Mouse (Mus musculus) retina, postnatal 1 day (tissue): ENCODE results near the gene Hoxa6.

ENCODE experiments used
- DNase-seq: peaks from one replicate; pipeline ENCODE4 v3.0.0-alpha.2; 2012

Gene Hoxa6

GRCm38 (mm10) chr6:52208072-52208867 is at the start of gene Hoxa6:
Gene Hoxa6 (minus strand): TSS chr6:52208722.
- DNase-seq, result no peak

DNA sequence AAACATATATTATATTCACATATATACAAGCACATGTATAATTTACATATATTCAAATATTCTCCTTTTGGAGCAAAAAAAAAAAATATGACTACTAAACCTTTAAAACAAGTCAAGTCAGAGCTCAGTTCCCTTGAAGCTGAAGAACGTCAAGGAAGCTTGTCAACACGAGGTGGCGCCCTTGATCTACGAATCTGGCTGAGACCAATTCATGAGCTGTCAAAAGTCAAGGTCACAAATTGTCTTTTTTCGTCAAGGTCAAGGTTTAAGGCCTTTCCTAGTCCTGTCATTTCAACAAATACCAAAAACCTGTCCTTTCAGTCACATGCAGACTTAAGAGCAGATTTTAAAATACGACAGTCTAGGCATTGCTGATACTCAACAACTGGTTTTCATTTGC is 48.4 kb upstream of the Hoxa6 start:
- DNase-seq, result peak; percentile 82

DNA sequence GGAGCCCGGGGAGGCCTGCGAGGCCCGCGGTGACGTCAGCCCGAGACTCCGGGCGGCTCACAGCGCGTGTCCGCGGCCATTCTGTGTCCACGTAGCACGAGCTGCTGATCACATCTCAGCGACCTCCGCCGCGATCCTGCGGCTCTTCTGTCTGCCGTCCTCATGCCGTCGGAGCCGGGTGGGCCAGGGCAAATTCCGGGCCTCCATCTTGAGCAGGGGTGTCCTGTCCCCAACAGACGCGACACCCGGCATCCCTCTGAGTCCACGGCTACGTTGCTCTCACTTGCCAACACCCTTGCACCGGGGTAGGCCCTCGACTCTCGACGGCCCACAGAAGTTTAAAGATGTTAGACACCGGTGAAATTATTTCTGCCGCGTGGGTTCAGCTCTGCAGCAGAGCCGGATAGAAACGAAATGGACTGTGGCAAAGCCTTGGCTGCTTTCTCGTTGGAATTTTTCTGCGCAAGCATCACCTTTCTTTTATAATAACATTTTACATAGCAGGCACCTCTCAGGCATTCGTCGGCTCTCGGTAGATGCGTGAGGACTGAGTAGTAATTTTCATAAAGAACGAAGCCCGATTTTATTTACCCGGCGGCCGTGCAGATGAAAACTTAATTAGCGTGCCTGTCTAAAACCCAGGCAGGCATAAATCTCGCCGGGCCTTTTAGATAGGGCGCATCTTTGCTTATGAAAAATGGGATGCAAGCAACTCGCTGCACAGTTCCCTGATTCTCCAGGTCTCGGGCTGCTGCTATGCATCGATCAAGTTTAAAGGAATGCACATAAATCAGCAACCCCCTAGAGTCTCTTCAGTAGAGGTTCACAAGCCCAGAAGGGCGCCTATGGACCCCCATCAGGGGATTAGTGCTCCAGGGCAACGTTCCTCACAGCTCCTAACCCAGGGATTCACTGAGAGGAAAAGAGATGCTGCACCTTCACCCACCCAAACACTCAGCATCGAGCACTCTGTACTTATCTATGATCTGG is 45.3 kb upstream of the Hoxa6 start:
- DNase-seq, result peak; percentile 53

DNA sequence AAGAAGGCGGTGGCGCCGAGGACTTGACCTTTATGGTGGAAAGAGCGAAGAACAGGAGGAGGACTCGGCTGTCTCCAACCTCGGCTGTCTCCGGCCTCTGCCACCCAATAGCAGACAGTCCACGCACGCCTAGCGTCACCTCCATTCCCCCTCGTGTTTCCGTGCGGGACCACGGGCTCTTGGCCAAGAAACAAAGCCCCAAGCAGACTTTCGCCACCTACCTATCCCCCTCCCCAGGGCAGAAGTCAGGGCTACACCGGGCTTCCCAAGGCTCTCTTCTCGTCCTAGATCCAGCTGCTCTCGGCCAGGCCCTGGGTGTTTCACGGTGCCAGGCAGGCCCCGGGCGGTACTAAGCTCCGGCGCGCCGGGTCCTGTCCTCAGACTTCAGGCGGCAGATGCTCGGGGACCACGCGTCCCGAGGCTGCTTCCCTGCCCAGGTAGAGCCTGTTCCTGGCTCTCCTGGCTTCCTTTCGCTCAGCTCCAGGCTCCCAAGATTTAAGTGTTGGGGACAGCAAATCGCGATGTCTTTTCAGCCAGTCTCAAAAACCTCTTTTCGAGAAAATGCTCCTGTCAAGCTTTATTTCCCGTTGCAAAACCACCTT is 44.4 kb upstream of the Hoxa6 start:
- peak; percentile 49 for DNase-seq

DNA sequence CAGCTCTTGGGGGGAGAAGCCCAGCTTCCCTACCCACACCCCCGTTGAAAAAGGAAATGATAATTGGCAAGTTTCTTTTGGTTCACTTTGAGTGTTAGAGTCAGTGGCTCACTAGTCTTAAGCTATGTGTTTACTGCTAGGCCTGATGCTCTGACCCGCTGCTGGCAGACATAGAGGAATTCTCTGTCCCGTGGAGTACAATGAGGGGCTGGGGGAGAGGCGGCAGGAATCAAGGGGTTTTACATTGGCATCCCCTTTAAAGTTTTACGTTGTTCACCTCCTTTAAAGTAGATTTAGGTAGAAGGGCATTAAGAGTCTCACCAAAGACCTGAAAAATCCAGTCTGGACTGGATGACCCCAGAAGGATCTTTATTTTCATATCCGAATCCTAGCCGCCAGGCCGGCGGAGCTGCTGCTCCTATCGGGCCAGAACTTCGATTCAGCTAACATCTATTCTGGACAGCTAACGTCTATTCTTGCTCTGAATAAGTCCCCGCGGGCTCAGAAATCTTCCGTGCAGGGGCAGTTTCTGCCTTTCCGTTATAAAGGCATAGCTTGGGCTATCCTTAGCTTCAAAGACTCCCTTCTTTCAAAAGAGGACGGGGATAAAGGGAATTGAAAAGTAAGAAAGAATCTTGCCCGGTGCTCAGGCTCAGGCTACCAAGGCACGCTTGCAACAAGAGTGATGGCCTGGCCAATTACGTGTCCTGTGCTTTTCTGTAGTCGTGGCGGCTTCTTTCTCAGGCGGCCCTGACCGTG is 43.7 kb upstream of the Hoxa6 start:
- DNase-seq, result peak; percentile 36

DNA sequence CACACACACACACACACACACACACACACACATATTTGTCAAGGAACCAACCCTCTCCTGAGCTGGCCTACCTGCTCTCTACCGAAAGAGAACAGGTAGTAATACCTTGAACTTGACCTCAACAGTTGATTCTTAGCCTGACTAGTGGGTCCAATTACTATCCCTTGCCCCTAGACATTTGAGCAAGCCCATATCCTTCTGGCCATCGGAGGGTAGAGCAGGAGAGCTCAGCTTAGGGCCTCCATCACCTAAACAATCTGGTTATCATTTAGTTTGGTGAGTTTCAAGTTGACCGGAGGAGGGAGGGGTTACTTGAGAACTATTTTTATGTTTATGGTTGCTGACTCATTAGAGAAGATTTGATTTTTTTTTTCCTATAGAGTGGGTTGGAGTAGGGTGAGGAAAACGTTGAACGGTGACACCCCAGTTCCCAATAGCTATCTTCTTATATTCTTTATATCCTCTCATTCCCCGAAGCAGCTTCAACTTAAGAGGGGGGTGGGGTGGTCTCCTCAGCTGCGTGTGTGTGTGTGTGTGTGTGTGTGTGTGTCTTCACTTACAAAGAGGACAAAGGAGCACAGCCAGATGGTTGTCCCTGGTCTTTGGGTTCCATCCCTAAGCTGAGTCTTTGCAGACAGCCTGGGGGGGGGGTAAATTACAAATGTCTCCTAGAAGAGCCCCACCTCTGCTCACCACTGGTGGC is 42.8 kb upstream of the Hoxa6 start:
- DNase-seq, result no peak

DNA sequence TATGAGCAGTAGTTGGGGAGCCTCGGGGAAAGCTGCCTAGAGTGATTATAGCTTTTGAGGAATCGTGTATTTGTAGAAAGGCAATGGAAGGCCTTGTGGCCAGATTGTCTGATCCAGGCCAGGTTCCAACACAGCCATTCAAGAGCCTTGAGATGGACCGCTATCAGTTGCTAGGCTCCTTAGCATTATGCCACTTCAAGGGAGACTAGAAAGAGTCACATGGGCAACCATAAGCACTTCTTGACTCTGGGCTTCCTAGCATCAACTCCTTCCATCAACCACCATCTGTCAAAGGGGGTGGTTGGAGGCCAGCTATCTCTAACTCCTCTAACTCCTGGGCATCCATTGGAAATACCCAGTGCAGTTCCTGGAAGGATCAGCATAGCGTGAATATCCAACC is 41.3 kb upstream of the Hoxa6 start:
- no peak for DNase-seq

DNA sequence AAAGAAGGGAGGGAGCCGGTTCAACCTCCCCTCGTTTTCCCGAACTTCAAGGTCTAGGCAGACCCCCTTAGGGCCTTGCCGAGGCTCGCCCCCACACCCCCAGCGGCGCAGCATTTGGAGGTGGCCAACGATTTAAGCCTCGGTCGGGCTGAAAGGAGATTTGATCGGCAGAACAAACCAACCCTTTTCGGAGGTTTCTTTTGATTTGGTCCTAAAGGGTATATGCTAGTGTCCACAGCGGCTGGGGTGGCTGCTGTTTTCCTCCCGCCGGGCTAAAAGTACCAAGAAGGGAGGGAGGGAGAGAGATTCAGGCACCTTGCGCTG is 40.9 kb upstream of the Hoxa6 start:
- no peak for DNase-seq

DNA sequence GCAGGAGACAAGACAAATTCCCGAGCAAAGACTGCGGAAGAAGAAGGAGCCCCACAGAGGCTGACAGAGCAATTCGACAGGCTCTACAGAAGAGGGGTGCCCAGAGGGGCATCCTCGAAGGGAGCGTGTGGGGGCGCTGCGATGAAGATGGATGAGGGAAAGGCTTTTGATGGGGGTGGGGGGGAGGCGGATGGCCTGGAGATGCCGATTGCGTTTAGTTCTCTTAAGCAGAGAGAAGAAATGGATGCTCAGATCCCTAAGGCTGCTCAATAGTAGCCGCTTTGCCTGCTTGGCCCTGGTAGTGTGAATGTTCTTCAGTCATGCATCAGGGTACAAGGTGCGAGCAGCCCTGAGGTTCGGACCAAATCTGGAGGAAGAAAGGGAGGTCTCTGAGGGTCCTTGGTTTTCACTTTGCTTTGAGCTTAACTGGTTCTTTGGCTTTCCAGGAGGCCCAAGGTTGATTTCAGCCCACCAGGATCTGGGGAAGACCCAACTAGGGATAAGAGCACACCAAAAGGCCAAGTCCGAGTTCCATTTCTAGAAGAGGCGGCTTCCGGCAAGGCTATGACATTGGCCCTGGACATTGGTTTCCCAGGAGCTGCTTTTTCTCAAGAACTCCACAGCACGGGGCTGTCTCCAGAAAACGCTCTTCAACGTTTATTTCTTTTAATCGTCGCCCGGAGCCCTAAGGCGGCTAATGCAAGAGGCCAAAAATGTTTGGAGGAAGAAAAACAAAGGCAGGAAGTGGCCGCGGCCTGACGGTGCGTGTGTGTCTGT is 40.3 kb upstream of the Hoxa6 start:
- no peak for DNase-seq

DNA sequence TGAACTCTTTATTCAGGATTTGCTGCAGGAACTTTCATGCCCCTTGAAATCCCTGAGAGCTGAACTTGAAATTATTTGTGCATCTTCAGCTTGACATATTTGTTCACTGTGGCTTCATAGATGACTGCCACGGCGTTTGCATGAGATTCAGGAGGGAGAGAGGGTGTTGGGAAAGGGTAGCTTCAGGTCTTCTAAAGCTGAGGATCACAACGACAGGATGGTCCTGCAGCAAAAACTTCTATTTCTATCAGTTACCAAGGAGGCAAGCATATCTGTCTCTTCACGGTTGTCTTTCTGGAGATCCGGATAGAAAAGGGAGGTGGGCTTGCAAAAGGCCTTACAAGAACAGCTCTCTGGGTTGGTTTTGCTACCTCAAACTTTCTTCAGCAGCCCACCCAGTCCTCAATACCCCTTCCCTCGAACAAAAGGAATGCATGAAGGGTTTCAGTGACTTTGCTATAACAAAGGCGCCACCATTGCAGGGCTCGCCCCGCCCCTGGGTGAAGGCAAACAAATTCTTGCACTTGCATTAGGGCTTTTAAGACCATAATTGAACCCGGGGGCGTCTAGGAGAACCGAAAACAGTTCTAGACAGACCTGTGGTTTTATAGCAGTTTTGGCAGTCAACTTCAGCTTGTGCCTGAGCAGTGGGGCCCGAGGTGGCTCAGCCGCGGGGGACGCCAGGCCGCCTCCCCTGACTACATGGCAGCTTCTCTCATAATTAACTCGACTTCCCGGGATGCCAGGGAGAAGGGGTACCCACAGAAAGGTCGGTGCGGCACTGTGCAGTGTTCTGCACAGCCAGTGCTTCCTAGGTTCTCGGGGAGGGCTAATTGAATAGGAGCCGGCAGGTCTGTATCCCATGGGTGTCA is 39.5 kb upstream of the Hoxa6 start:
- DNase-seq, result no peak

DNA sequence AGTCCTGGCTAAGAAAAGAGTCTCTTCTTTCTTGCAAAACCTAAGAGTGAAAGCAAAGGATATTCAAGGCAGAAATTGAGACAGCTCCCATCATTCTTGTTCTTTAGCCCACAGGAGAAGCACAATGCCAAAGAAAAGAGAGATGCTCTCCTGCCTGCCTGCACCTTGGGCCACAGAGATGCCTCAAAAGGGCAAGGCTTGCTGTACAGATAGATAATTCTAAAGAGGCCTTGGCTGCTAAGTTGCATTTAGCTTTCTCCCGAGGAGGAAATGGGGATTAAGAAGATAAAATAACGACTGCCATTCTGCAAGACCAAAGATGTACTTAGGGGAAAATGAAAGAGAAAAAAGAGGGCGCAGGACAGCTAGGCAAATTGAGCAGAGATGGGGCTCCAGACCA is 38.4 kb upstream of the Hoxa6 start:
- DNase-seq, result no peak

DNA sequence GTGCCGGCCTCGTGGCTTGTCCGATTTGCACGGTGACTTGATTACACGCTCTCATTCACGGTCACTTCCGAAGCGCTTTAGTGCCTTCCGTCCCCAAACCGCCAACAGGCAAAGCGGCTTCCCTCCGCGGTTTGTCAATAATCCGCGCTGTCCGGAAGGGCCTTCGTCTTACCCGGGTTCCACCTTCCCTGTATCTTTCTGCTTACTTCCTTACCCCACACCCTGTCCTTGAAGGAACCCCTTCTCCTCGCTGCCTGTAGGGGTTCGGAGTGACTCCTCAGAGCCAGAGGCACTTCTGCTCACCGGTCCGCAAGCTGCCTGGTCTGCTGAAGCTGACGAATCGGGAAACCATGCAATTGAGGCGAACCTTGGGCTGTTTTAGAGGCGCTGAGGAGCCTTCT is 37.9 kb upstream of the Hoxa6 start:
- no peak for DNase-seq

- DNase-seq, result no peak
These were observed 37.2 kb upstream of the Hoxa6 start, which contains the start of gene Hoxa11 for GRCm38 (mm10) chr6:52245757-52246142. Gene Hoxa11 (minus strand): TSS chr6:52245810.

- no peak for DNase-seq
These were observed 36.7 kb upstream of the Hoxa6 start for GRCm38 (mm10) chr6:52245040-52245756.

DNA sequence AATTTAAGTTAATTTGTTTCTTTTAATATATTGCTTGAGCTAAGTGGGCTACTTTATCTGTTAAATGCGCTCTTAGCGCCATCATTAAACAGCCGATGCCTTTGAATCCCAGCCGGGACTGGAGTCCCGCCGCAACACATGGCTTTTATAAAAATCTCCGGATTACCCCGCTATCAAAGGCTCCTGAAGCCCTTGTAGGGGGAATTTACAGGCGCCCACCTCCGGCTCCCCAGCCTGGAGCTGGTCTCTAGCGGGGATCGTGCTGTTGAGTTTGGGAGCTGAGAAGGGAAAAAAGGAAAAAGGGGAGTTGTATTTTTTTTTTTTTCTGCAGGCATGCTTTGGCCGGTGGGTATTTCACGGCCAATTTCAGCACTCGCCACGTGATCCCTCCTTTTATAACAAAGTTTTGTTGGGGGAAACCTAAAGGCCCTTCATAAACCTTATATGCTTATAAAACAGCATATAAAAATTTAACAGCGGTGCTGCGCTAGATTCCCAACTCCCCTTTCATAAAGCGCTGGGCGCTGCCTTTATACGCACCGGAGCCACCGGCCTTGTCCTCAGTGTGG is 36.0 kb upstream of the Hoxa6 start:
- no peak for DNase-seq

DNA sequence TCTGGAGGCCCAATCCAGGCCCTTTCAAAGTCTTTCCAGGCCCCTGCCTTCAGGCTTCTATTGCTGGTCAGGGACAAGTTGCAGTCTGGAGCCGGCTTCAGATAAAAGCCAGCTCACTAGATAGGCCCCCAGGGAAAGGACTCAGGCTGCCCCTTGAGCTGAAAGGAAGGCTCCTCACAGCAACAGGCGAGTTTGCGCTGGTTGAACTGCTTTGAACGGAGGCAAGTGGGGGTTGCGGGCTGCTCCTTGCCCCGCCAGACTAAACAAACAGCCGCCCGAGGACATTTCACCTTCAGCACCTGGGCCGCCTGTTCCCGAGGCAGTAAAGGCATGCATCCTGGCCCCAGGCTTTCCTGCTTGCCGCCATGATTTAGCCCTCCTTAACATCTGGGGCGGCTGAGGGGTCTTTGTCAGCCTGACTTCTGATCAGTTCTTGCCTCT is 35.2 kb upstream of the Hoxa6 start:
- no peak for DNase-seq

DNA sequence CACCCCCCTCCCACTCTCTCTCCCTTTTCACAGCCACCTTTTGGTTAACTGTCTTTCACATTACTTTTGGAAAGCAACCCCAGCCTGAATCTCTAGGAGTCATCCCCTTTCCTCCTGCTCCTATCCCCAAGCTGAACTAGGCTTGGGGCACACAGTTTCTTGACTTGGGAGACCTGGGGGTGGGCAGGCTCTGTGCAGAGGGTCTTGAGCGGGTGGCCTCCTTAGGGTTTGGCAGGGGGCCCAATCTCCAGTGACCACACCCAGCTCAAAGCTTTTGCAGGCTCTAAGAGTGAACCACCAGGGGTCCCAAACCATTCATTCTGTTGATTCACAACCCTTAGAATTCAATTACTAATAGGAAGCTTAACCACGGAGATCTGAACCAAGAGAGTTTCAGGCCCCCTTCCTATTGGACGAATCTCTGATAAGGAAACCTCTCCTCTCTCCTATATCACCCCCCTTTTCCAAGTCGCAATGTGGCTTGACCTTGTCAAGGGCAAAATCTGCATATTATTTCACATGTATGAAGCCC is 34.3 kb upstream of the Hoxa6 start:
- no peak for DNase-seq

- DNase-seq, result no peak
These were observed 32.6 kb upstream of the Hoxa6 start for GRCm38 (mm10) chr6:52241001-52241621.
